Mouse (Mus musculus): ENCODE measurements around the gene 4933412E24Rik.

- TF ChIP-seq CTCF (IDR thresholded peaks at IDR 0.05; ENCODE audit: extremely low read depth, insufficient read depth, insufficient read length, insufficient replicate concordance) (no peak), POLR2A (IDR thresholded peaks at IDR 0.05; ENCODE audit: low read depth, low read length) (no peak)
These were observed 41.1 kb downstream of the 4933412E24Rik start for GRCm38 (mm10) chr15:59975310-59975709.
